Mouse (Mus musculus) liver, adult 2 months (tissue): Measurements from ENCODE around the gene Chrnd. TPM values are rescaled to one million over a fixed set of nuclear protein-coding genes. Genes with fewer than 3 reads are reported as not detected.

Experiments used
- DNase-seq: peaks from one replicate; pipeline ENCODE4 v3.0.0-alpha.2; 2011; ENCODE audit warnings: low read depth, low spot score; ENCODE audit errors: extremely low read depth
- H3K27ac ChIP-seq: fragments of 200-500 bp; replicated peaks from 2 replicates; pipeline ENCODE4 v1.5.1; 2012; ENCODE audit warnings: low read depth, mild to moderate bottlenecking, control low read depth, inconsistent platforms, low read length; ENCODE audit not compliant: insufficient read depth
- H3K27me3 ChIP-seq: fragments of 200-500 bp; 2 replicates; pipeline ENCODE4 v1.6.1; 2012; ENCODE audit warnings: mild to moderate bottlenecking, moderate library complexity, low read length, inconsistent platforms; ENCODE audit not compliant: control insufficient read depth, insufficient read depth
- H3K36me3 ChIP-seq: fragments of 200-500 bp; 2 replicates; pipeline ENCODE4 v1.6.1; 2012; ENCODE audit warnings: low read length, inconsistent platforms; ENCODE audit not compliant: control insufficient read depth, insufficient read depth
- H3K4me1 ChIP-seq: fragments of 200-500 bp; 2 replicates; pipeline ENCODE4 v1.6.1; 2011; ENCODE audit warnings: low read length; ENCODE audit not compliant: control insufficient read depth, insufficient read depth
- H3K4me3 ChIP-seq: fragments of 200-500 bp; 2 replicates; pipeline ENCODE4 v1.5.1; 2011; ENCODE audit warnings: low read depth, mild to moderate bottlenecking, control low read depth, low read length, moderate library complexity; ENCODE audit not compliant: insufficient read depth
- H3K79me2 ChIP-seq: fragments of 200-500 bp; 2 replicates; pipeline ENCODE4 v1.6.1; 2012; ENCODE audit warnings: inconsistent platforms, mild to moderate bottlenecking, low read length, moderate library complexity; ENCODE audit not compliant: control insufficient read depth, insufficient read depth
- H3K9ac ChIP-seq: fragments of 200-500 bp; 2 replicates; pipeline ENCODE4 v1.6.1; 2012; ENCODE audit warnings: low read depth, mild to moderate bottlenecking, control low read depth, inconsistent platforms, low read length
- CTCF ChIP-seq: fragments of 200-500 bp; IDR thresholded peaks from 2 replicates; pipeline ENCODE4 v1.5.1; 2011; ENCODE audit warnings: low read depth, low read length, control low read depth
- POLR2A ChIP-seq: fragments of 200-500 bp; IDR thresholded peaks from 2 replicates; pipeline ENCODE4 v1.6.1; 2011; ENCODE audit warnings: low read length, control low read depth; ENCODE audit not compliant: insufficient read depth; ENCODE audit errors: extremely low read depth
- WGBS: fragments of 180-500 bp; shearing (Covaris S2); methylation state at CpG from one replicate; pipeline ENCODE4 v1.1.7; 2018; 5-methylcytosine and 5-hydroxymethylcytosine counted together
- polyA plus RNA-seq: library from polyadenylated mRNA; depleted of rRNA; stranded (reverse); fragments of >200 nt; gene quantifications from 2 replicates; pipeline ENCODE4 v1.2.3, GENCODE M21; 2012
- total RNA-seq: library from RNA; depleted of rRNA; stranded (reverse); fragments of >200 nt; gene quantifications from 2 replicates; pipeline ENCODE4 v1.2.3, GENCODE M21; 2014

The Chrnd gene
- total and polyA plus RNA-seq, 2 experiments = not detected

DNA sequence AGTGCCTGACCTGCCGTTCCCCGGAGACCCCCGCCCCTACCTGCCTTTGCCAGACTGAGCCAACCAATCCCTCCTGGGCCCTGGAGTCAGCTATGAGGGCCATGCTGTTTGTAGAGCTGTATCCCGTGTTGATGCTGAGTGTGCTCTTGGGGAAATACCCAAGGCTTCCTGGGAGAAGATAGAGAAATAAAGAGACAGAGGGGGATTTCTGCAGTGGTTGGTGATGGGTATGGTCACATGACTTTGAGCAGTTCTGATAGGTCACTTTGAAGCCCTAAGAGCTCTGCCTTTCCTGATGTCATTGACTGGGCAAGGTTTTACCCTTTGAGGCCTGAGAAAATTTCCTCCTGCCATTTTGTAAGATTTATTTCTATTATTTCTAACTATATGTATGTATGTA, 21.0 kb downstream of the Chrnd start:
- Histone ChIP-seq H3K4me1 (peaks cover 18% of the 10 kb centered on the region), H3K4me3 (no peak overlapping the region)
- no peak for TF ChIP-seq CTCF
- no peak for TF ChIP-seq POLR2A

DNA sequence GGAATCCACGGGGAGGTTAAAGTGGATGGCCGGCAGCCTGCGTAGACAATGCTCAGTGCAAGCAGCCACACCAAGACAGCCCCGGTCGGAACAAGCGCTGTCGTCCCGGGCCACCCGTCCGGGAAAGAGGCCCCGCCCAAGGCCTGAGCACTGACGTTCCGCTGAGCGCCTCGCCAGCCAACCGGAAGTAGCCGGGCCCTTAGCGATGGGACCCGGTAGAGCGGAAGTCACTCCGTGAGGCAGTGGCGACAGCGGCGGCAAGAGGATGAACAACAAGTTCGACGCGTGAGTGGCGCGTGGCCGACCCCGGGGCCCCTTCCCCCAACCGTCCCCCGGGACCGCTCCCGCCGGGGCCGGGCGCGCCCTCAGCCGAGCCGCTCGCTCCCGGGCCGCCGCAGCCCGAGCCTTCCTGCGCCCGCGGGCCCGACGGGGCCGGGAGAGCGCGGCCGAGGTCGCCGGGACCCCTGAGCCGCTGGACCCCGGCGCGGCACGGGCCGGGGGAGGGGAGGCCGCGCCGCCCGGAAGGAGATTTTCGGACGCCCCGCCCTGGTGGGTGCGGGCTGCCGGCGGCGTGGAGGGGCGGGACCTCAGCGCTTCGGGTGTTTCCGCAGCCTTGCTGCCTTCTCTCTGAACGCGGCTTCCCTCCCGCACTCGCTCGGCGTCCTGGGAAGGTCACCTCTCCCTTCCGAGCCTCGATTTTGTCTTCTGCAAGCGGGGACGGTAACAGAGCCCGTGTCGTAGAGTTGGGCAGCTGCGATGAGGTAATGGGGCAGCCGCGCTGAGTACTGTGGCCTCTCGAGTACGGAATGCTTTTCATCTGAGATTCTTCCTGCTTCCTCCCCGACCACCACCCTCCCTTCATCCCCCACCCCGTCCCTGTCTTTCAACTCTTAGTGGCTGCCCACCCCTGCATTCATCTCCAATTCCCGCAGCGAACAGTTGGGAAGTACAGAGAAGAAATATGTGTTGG, 23.6 kb downstream of the Chrnd start, which contains the start of gene Eif4e2:
Eif4e2 (plus strand) TSS at position 180 of the 970 bp plus-strand sequence.
- Histone ChIP-seq H3K9ac (peak within 1 kb of the TSS; percentile 81), H3K27me3 (no peaks in the 10 kb centered on the region), H3K4me3 (peak within 1 kb of the TSS; percentile 82), H3K4me1 (peaks cover 22% of the 10 kb centered on the region), H3K79me2 (peaks cover 19% of the 10 kb centered on the region; the same call in 1 of the 2 replicates), H3K27ac (peak within 1 kb of the TSS; percentile 72), H3K36me3 (peaks cover 6% of the 10 kb centered on the region)
- peak; percentile 84 for DNase-seq
- under 1% methylated on average over 95 of the region's 99 CpGs for WGBS
- peak; percentile 63; the same call in 1 of the 2 replicates for TF ChIP-seq POLR2A
- no peak for TF ChIP-seq CTCF

More for the DNA sequence above, 21.0 kb downstream of the Chrnd start:
- Histone ChIP-seq H3K79me2 (peaks cover 11% of the 10 kb centered on the region; the same call in 1 of the 2 replicates), H3K27me3 (0 out of 2 replicates have a peak, but pooled peaks cover 2% of the 10 kb centered on the region), H3K9ac (no peak overlapping the region), H3K27ac (no peak overlapping the region), H3K36me3 (no peaks in the 10 kb centered on the region)
- WGBS = 86% methylated on average over 4 of the region's 4 CpGs
- no peak for DNase-seq

DNA sequence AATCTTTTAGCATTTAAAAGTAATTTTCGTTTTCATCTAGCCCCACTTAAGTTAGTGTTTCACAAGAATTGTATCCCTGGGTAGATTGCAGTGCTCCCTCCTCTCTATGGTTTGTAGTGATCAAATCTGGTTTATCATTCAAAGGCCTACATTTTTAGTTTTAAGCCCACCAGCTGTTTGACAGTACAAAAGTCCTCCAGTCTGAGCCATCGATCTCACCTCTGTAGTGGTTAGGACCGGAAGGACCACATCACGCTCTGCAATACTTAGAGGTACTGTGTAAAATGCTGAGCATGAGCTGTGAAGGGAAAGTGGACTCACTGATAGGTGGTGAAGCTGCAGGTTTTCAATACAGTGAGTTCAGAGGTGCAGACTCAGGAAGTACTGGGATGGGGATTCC, 24.3 kb downstream of the Chrnd start:
- TF ChIP-seq POLR2A (no peak), CTCF (no peak)
- peak; percentile 33 for DNase-seq
- Histone ChIP-seq H3K9ac (peak overlapping the region; percentile 71), H3K27ac (no peak overlapping the region), H3K27me3 (no peaks in the 10 kb centered on the region), H3K36me3 (peaks cover 13% of the 10 kb centered on the region), H3K4me1 (peaks cover 22% of the 10 kb centered on the region), H3K4me3 (peak overlapping the region; percentile 82), H3K79me2 (peaks cover 19% of the 10 kb centered on the region; the same call in 1 of the 2 replicates)
- WGBS = 3% methylated on average over 4 of the region's 4 CpGs

- no peaks in the 10 kb centered on the region for H3K27me3 ChIP-seq
- no peak overlapping the region for H3K27ac ChIP-seq
- peaks cover 43% of the 10 kb centered on the region for H3K36me3 ChIP-seq
- DNase-seq = peak; percentile 79
- H3K4me3 ChIP-seq = no peak overlapping the region
- H3K9ac ChIP-seq = no peak overlapping the region
- peak; percentile 59 for TF ChIP-seq CTCF
- TF ChIP-seq POLR2A = no peak
- peaks cover 21% of the 10 kb centered on the region for H3K4me1 ChIP-seq
- 18% methylated on average over 3 of the region's 3 CpGs for WGBS
- peaks cover 19% of the 10 kb centered on the region; the same call in 1 of the 2 replicates for H3K79me2 ChIP-seq
These were observed 27.5 kb downstream of the Chrnd start for GRCm38 (mm10) chr1:87217938-87218337.

GRCm38 (mm10) chr1:87225739-87226138, 35.3 kb downstream of the Chrnd start:
- DNase-seq = no peak
- H3K27me3 ChIP-seq = no peaks in the 10 kb centered on the region
- no peak overlapping the region for H3K4me3 ChIP-seq
- H3K36me3 ChIP-seq = peaks cover 80% of the 10 kb centered on the region
- no peaks in the 10 kb centered on the region for H3K4me1 ChIP-seq
- H3K79me2 ChIP-seq = no peaks in the 10 kb centered on the region
- no peak overlapping the region for H3K27ac ChIP-seq
- TF ChIP-seq POLR2A = no peak
- TF ChIP-seq CTCF = no peak
- no peak overlapping the region for H3K9ac ChIP-seq
- 96% methylated on average over 8 of the region's 8 CpGs for WGBS
